Mouse (Mus musculus) adrenal gland, postnatal 36 days (tissue): ENCODE results near the gene Prkar2b. TPM values are rescaled to one million over a fixed set of nuclear protein-coding genes. Genes with fewer than 3 reads are reported as not detected.

ENCODE experiments used
- DNase-seq, 2 experiments: peaks; one replicate each; pipeline ENCODE4 v3.0.0; 2021; ENCODE audit warnings: mixed read lengths in 1 of 2
- total RNA-seq, 2 experiments: library from RNA; stranded (reverse); gene quantifications; 2 replicates each; pipeline ENCODE4 v1.2.3; 2021

The Prkar2b gene
- total RNA-seq, 2 experiments from 2014 or later: 417 to 626 TPM

DNA sequence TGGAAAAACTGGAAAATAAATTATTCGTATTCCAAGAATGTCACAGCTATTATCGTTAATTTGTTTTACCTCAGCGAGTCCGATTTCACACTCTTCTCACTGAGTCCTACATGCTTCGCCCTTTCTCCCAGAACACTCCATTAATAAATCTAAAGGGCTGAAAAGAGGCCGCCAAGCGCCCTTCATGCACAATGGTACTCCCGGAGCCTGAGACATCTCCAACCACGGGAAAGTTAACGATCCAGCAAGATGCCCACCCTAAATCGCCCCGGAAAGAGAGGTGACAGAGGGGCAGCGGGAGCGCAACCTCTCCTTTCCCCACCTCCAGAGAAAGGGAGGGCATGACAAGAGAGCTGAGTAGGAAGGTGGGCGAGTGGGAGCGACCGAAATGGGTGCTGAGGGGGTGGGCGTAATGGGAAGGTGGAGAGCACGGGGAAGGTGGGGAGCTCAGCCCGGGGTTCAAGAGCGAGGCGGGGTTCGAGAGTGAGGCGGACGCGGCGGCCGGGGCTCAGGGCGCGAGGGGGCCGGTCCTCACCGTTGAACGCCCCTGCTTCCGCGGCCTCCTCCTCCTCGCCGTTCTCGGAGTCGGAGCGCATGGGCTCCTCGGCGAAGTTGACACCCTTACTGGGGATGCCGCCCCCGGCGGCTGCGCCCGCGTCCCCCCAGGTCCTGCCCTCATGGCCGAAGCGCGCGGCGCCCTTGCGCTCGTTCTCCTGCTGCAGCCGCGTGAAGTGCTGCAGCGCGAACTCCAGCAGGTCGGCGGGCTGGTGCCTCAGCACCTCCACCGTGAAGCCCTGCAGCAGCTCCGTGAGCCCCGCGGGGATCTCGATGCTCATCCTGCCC, 628 bp downstream of the Prkar2b start:
- DNase-seq: peak; percentile 17 to 28

DNA sequence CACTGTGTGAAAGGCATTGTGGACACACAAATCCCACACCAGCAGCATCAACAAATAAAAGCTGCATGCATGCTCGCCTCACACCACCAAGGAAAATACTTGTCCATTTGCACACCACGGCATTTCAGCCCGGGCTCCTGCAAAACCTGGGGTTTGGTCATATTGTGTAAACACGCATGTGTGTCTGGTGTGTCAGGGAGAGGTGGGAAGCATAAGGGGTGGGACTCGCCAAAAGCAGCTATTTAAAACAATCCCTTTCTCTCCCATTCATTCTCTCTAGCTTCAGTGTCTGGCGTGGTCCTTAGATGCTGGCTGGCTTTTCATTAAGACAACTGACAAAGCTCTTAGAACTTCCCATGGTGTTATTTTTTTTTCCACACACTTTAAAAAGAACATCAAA, 1.4 kb downstream of the Prkar2b start:
- DNase-seq: peak in 1 of 2 experiments; percentile 22

DNA sequence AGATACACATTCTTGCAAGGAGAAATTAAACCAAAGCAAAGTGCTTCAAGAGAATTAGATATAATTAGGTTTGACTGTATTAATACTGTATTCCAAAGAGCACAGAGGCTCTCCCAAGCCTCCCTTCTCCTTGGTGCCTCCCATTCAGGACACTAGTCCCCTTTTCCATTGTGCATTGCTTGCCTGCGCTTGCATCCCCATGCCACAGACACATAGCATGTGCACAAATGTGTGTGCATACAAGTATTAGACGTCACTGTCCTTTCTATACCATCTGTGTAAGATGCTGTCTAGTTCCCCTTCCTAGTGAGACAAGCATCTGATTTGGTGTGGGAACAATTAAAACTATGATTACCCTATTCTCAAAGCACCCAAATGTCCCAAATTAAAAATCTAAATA, 2.0 kb downstream of the Prkar2b start:
- no peak for DNase-seq

- peak; percentile 27 to 43 for DNase-seq
These were observed 3.5 kb downstream of the Prkar2b start for GRCm38 (mm10) chr12:32057461-32058199.

GRCm38 (mm10) chr12:32055797-32056196, 5.3 kb downstream of the Prkar2b start:
- peak in 1 of 2 experiments; percentile 20 for DNase-seq

- peak in 1 of 2 experiments; percentile 12 for DNase-seq
These were observed 6.5 kb downstream of the Prkar2b start for GRCm38 (mm10) chr12:32054476-32055166.

DNA sequence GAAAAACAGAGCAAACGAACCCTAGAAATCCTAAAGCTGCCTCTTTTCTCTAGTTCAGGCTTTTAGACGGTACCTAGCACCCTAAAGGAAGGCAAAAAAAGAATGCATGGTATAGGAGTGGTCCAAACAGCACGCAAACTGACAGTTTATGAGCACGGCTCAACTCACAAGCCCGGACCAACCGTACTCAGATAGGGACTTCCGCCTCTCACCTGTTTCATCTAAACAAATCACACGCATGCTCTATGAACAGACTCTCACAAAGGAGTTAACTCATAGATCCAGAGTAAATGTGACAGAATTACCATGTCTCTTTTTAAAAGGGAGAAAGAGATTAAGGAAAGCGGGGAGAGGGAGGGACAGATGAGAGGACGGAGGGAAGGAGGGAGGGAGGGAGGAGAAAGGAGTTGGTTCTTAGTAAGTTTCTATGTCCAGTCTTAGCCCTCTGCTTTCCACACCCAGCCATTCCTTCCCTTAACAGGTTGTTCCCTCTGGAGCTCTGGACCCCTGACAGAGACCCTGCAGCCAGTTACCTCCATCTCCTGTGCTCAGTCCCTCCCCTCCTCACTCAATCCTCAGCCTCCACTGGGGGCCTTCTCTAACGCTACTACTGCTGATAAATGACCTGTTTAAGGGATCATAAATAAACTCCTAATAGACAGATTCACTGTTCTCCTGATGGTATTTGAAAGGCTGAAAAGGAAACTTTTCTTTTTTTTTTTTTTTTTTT, 7.3 kb downstream of the Prkar2b start:
- DNase-seq: no peak

- DNase-seq: no peak
These were observed 8.2 kb downstream of the Prkar2b start for GRCm38 (mm10) chr12:32052882-32053281.

DNA sequence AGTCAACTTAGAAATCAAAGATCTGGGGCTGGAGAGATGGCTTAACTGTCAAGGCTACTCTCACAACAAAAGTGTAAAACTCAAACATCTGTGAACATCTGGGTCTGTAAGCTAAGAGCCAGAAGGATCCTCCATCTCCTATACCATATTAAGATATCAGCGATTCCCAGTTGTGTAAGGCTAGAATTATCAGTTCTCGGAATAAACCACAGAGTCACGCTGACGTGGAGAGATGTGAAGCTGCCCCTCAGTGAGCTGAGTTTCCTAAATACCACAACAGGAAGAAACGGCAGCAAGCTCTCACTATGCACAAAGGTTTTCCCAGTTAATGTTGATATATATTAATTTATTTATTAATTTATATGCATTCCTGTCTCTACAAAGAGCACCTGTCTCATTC, 10.9 kb downstream of the Prkar2b start:
- no peak for DNase-seq

GRCm38 (mm10) chr12:32045566-32046330, 15.3 kb downstream of the Prkar2b start:
- DNase-seq: no peak

- DNase-seq: no peak
These were observed 16.5 kb downstream of the Prkar2b start for GRCm38 (mm10) chr12:32044487-32045134.

DNA sequence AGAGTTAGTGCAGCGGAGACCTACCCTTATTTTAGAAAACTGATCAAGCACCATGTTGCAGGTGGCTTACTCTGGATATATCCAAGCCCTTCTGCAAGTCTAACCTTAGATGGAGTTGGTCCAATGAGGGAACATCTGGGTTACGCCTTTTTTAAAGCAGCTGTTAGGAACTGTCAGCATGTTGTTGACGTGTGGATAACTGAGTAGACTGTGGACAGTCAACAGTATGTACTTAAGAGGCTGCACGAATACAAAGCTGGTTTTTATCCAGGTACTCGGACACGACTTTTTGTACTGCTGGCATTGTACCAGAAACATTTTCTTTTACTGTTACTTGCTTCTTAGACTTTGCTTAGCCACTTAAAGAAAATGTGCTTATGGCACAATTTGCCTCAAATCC, 27.6 kb downstream of the Prkar2b start:
- DNase-seq: no peak

GRCm38 (mm10) chr12:32032917-32033316, 28.2 kb downstream of the Prkar2b start:
- no peak for DNase-seq

GRCm38 (mm10) chr12:32018376-32018750, 42.7 kb downstream of the Prkar2b start:
- no peak for DNase-seq

GRCm38 (mm10) chr12:32017636-32018375, 43.3 kb downstream of the Prkar2b start:
- DNase-seq: peak; percentile 55 to 67

- DNase-seq: no peak
These were observed 44.6 kb downstream of the Prkar2b start for GRCm38 (mm10) chr12:32016472-32016871.

DNA sequence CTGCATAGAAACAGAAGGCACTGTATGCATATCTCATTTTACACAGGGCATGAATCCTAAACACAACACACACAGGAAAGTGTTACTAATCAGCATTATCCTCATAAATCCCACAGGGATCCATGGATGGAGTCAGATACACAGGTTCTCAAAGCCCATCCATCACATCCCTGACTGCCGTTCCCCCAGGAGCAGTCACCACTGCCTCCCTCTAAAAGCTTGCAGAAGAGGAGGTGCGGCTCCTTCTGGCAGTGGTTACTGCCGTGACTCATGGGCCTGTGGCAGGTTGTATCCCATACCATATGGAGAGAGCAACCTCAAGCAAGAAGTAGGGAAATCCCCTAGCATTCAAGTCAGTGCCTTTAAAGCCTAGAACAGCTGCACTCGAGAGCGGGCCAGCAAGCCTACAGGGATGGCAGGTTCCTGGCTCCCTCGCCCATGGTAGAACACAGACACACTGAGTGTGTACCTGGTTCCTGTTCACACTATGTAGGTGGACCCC, 45.8 kb downstream of the Prkar2b start:
- DNase-seq: peak in 1 of 2 experiments; percentile 33

DNA sequence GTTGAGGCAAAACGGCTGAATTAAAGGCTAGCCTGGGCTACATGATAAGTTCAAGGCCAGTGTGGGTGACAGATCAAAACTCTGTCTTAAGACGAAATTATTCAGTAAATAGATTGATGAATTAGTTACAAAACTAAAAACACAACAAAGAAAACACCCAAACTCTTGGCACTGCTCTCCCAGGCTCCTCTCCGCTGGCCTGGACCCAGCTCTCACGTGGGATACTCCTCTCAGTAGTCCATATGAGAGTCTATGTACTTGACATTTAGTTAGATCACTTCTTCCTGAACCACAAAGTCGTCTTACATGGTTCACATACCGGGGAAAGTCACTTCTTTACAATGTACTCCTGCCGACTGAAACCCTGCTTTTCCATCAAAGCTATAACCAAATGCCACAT, 46.3 kb downstream of the Prkar2b start:
- no peak for DNase-seq

DNA sequence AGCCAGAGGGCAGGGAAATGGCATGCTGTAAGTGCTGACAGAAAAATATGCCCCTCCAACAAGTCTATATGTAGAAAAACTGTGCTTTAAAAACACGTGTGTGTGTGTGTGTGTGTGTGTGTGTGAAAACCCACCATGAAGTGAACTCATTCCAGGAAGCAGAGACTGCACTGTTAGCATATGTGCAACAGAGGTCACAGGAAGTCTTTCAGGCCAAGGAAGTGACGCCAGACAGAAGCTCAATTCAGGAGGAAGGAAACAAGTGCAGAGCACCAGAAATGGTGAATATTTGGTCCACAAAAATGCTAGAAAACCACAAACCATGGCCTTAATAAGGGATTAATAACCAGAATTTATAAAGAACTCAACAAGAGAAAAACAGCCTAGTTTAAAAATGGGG, 48.9 kb downstream of the Prkar2b start:
- no peak for DNase-seq

DNA sequence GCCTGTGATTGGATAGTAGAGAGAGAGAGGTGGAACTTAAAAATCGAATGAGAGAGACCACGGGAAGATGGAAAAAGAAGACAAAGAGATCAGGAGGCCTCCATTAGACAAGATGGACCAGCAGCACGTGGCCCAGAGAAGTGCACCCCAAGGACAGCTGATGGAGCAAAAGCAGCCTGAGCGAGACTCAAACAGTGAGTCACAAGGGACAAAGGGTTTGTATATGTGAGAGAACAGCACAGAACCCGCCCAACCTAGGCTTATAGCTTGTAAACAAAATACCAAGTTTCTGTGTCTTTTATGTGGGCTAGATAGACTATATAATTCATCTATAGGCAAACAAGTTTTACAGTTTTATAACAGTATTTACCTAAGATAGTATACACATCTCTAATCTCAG, 50.0 kb downstream of the Prkar2b start:
- DNase-seq: peak; percentile 25 to 27
